Mouse (Mus musculus) 3T3-L1 (cell line): ENCODE data around the gene Vtn.
"Not testable (repeated sequence)": the region's sequence is repeated elsewhere in the genome, so short reads cannot be mapped to it uniquely, and the experiment has no call there.

Experiments
- DNase-seq: peaks from one replicate; pipeline ENCODE4 v3.0.0-alpha.2; 2015; ENCODE audit warnings: low read depth, low spot score

The Vtn gene

DNA sequence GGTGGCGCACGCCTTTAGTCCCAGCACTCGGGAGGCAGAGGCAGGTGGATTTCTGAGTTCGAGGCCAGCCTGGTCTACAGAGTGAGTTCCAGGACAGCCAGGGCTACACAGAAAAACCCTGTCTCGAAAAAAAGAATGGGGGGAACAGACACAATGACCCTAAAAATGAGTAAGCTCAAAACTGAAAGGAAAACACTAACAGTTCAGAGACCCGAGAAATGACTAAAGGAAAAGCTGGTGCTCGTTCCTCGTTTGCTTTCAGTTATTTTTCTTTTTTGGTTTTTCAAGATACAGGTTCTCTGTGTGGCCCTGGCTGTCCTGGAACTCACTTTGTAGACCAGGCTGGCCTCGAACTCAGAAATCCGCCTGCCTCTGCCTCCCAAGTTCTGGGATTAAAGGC is 32.6 kb downstream of the Vtn start:
- not testable (repeated sequence) for DNase-seq

DNA sequence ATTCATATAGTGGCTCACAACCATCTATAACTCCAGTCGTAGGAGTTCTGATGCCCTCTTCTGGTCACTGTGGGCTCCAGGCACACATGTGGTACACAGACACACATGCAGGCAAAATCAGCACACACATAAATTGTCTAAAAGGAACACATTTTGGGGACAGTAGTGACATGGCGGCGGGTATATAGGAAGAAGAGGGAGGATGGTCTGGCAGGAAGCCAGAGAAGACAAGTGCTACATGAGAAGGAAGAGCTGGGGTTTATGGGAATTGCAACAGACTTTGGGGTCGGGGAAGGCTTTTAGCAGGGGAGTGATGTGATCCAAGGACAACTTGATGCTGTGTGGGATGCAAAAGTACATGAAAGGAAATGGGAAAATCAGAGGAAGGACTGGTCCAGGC is 35.6 kb downstream of the Vtn start:
- DNase-seq = no peak

DNA sequence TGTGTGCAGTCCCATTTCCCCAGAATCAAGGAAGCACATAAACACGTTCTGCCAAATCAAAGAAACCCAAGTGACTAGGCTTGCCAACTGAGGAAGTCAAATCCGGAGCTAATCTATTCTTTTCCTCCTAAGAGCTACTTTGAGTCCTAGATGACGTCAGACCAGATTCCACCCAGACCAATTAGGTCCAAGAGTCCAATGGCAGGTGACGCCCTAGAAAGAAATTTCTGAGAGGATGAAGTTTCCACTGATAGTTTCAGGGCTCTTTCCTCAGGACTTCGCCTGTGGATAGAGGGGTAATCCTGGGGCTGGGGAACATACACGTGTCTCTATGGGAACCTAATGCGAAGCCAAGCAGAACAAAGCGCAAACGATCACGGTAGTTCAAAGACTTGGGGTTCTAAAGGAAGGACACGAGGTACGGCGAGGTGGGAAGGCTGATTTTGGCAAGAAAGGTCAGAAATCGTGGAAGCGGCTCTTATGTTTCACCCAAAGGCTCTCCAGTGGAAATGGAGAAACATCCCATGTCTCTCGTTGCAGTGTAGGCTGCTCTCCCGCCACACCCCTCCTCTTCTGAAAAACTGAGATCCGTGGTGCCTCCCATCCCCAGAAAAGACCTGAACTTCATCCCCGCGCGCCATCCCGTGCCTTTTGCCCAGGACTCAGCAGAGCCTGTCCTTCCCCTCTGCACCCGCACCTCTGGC is 36.6 kb downstream of the Vtn start:
- DNase-seq = peak; percentile 87

DNA sequence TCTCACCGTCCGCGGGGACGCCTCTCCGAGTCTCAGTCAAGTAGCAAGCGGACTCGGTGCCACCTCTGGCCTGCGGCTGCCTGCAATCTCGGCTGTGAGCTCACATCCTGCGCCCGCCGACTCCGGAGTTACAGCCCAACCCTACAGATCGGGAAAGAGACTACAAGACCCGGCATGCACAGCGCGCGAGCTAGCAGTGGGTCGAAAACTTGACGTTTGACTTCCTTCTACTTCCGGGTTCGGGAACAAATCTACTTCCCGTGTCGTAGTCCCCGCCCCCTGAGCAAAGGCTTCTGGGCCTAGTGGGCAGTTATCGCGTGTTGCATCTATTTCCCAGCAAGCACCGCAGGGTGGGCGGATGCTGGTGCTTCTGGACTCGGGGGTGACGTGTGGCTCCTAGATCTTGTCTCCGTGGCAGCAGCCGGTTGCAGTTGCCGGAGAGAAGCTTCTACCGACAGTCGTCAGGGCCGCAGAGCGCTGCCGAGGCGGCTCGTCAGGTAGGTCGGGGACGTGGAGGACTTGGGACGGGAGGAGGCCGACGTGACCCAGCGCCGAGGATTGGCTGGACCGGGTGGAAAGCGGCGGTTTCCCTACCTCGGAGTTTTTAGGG is 37.3 kb downstream of the Vtn start, which contains the start of the genes Tnfaip1 and Ift20:
Gene Tnfaip1, minus strand, starts transcription at position 253 of the 610 bp plus-strand sequence.
Gene Ift20, plus strand, starts transcription at position 282 of the 610 bp plus-strand sequence.
- peak; percentile 100 for DNase-seq

DNA sequence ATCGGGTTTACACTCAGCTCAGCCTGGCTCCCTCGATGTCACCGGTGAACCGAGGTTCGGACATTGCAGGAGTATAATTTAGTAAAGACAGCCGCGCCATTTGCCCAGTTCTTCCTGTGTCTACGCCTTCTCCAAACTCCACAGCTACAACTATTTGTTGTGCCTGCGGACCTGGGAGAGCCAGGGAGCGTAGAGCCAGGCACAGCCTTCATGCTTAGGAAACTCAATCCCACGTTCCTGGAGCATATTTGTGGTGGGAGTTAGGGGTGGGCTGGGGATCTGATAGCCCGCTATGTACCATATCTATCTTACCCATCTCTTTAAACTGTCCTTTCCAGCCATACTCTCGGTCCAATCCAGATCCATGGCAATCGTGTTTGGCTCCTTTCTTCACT is 37.8 kb downstream of the Vtn start:
- peak; percentile 28 for DNase-seq

DNA sequence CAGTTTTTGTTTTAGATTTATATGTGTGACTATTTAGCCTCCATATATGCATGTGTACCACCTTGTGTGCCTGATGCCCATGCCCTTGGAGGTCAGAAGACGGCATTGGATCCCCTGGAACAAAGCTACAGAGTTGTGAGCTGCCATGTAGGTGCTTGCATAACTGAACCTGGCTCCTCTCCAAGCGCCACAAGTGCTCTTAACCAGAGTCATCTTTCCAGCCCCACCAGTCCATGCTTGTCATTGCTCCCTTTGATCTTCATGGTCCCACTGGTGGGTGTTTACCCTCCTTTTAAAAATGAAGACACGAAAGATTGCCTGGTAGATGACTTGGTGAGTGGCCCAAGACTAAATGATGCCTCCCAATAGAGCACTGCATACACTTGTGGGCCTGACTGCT is 41.5 kb downstream of the Vtn start:
- no peak for DNase-seq

DNA sequence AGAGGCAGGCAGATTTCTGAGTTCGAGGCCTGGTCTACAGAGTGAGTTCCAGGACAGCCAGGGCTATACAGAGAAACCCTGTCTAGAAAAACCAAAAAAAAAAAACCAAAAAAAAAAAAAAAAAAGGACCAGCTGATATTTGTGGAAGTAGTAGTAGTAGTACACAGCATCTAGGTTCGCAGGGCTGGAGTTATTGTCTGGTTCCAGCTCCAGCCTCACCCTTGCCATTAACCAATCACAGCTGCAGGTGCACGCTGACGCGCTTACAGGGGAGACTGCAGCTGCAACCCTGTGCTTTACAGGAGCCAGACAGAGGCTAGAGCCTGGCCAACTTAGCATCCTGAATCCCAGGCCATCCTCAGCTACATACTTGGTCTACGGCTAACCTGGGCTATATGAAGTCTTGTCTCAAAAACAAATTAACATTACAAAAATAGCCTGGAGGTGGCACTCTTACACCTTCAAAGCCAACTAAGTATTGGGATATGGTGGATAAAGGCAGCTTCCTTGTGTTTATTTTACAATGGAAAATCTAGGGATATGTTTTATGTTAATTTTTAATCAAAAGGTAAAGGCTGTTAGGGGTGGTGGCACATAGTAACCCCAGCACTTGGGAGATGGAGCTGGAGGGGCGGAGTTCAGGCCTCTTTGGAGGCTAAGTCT is 45.7 kb downstream of the Vtn start:
- DNase-seq = peak; percentile 36

DNA sequence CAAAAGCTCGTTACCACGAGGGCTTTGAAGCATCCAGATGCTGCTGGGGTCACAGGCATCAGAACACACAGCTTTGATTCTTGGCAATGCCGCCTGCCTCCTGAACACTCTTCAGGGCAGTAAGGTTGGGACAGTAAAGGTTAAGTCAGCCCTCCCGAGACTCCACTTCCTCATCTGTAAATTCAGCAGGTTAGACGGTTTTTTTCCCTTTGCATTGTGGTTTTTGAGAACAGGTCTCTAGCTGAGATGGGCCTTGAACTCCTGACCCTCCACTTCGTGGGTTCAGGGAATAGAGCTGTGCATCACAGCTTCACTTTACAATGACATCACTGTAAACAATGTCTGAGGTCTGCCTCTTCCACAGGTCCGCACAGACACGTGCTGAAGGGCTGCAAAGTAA is 46.3 kb downstream of the Vtn start:
- DNase-seq = no peak

DNA sequence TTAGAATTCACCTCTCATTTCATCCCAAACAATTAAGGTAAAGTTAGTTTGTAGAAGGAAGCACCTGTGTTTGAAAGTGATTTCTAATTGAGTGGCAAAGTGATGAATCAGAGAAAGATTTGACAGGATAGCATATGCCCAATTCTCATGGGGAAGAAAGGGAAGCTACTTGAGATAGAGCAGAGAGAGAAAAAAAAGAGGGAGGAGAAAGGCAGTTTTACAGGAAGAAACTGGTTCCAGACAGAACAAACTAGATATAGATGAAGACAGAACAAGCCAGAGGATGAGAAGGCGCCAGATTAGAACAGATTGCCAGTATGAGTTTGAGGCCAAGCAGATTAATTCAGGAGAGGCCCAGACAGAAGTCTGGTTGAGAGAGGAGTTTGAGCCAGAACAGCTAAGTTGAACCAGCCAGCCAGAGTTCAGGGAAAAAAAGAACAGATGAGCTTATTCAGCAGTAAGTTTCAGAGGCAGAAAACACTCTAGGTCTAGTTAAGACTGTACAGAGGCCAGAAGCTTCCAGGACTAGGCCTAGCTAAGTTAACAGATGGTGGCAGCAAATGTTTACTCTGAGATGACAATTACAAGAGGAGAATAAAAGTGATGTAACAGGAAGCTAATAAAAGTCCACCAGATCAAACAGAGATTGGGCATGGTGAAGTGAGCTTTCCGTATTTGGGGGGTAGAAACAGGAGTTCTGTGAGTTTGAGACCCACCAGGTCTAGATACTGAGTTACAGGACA is 49.0 kb downstream of the Vtn start:
- peak; percentile 25 for DNase-seq

DNA sequence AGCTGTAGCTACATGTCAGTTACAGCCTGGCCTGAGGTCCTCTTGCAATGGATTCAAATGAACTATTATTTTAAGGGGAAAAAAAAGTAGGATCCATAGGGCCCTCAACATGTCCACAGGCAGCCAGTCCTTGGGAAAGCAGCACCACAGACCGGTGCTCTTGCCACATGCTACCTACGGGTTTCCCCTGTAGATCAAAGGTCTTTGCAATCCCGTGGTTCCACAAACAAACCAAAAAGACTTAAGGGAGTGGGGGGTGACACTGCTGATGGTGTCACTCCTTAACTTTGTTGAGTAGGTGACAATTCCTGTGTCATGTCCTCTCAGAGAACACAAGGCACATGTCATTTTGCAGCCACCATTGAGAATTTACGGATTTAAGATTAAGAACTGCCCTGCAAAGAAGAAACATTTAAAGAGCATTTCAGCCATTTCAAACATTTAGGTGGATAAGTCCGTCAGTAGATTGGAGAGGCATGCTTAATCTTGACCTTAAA is 50.6 kb downstream of the Vtn start:
- DNase-seq = peak; percentile 18

DNA sequence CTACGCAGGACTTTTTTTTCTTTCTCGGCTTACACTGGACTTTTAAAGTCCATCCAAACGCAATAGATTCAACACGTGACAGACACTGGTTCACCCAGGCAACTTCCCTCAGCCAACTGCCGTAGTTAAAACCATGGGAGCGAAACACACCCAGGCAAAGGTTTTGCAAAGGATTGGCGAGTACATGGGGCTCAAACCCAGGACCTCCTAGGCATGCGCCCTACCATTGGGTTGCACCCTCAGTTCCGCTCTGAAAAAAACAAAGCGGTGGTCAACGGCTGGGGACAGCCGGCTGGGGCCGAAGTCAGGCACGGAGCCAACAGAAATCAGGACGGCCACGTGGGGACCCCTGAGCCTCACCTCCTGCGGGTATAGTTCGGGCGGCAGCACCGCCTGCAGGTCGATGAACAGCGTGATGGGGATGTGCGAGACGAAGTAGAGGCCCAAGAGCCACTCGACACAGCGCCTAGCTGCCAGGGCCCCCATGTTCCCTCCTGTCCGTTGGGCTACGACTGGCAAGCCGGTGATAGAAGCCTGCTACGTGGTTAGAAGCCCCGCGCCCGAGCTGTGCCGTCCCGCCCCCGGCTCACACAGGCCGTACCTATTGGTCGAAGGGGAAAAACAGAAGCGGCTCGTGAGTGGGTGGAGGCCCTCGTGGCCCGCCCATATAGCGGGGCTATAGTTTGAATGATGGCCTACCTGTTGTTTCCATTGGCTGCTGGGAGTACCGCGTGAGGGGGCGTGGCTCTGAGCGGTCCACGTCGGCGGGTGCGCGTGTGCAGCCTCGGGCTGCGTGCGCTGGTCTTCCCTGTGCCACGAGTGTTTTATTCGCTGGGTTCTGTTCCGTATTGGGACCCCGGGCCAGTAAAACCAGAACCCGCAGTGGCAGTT is 51.5 kb downstream of the Vtn start, which contains the start of gene Tmem97:
Gene Tmem97, minus strand, starts transcription at position 610 of the 891 bp plus-strand sequence.
- DNase-seq = peak; percentile 98

DNA sequence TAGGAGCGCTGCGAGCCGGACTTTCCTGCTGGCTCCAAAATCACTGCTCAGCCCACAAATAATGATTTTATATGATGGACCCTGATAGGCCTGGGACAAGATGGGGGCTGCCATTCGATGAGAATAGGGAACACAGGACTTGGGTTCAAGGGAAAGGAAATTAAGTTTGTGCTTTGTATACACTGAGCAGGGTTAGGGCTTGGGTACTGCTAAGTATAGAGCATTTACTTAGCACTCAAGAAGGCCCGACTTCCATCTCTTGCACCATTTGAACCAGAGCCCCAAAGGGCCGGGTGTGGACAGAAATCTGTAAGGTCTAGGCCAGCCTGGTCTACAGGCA is 52.1 kb downstream of the Vtn start:
- DNase-seq = no peak
